Mouse (Mus musculus) adrenal gland (tissue): Measurements from ENCODE around the gene Sec14l5.

Source experiments
- intact Hi-C: fragments of 180-260 bp; cut with DNase I; formaldehyde crosslinking; loops from one replicate; pipeline ENCODE4 v1.15.1; 2025

Sec14l5 gene

GRCm38 (mm10) chr16:5153299-5154026 lies 6.6 kb downstream of the Sec14l5 start:
- intact Hi-C loops: no loop called here

GRCm38 (mm10) chr16:5155014-5155413 lies 8.1 kb downstream of the Sec14l5 start:
- intact Hi-C loops: no loop called here

GRCm38 (mm10) chr16:5156495-5156894 lies 9.6 kb downstream of the Sec14l5 start:
- intact Hi-C loops: no loop called here

- intact Hi-C loops: no loop called here
Observed at GRCm38 (mm10) chr16:5157113-5157512, 10.2 kb downstream of the Sec14l5 start.

- intact Hi-C loops: no loop called here
Observed at GRCm38 (mm10) chr16:5159248-5159647, 12.3 kb downstream of the Sec14l5 start.

GRCm38 (mm10) chr16:5164327-5164726 lies 17.4 kb downstream of the Sec14l5 start:
- intact Hi-C loops: no loop called here

- intact Hi-C loops: no loop called here
Observed at GRCm38 (mm10) chr16:5168038-5168437, 21.1 kb downstream of the Sec14l5 start.

- intact Hi-C loops: no loop called here
Observed at GRCm38 (mm10) chr16:5168829-5169228, 21.9 kb downstream of the Sec14l5 start.

GRCm38 (mm10) chr16:5172636-5173035 lies 25.7 kb downstream of the Sec14l5 start:
- intact Hi-C loops: no loop called here

GRCm38 (mm10) chr16:5183310-5183975 lies 36.5 kb downstream of the Sec14l5 start:
- intact Hi-C loops: no loop called here

GRCm38 (mm10) chr16:5184101-5184500 lies 37.2 kb downstream of the Sec14l5 start:
- intact Hi-C loops: no loop called here

GRCm38 (mm10) chr16:5184956-5185355 lies 38.0 kb downstream of the Sec14l5 start:
- intact Hi-C loops: no loop called here

- intact Hi-C loops: no loop called here
Observed at GRCm38 (mm10) chr16:5185691-5186090, 38.8 kb downstream of the Sec14l5 start.

GRCm38 (mm10) chr16:5186234-5186633 lies 39.3 kb downstream of the Sec14l5 start:
- intact Hi-C loops: no loop called here

GRCm38 (mm10) chr16:5195080-5195479 lies 48.2 kb downstream of the Sec14l5 start:
- intact Hi-C loops: loop anchor here (5.0 kb wide), 1 partner anchor 48 kb away; the partner anchor contains the start of gene Sec14l5

GRCm38 (mm10) chr16:5202681-5203080 lies 55.8 kb downstream of the Sec14l5 start:
- intact Hi-C loops: loop anchor here (1.0 kb wide), 1 partner anchor 42 kb away; no protein-coding TSS in a partner anchor

GRCm38 (mm10) chr16:5203200-5203599 lies 56.3 kb downstream of the Sec14l5 start:
- intact Hi-C loops: loop anchor here (1.0 kb wide), 1 partner anchor 41 kb away; no protein-coding TSS in a partner anchor

- intact Hi-C loops: loop anchor here (1.0 kb wide), 1 partner anchor 40 kb away; no protein-coding TSS in a partner anchor
Observed at GRCm38 (mm10) chr16:5203668-5204433, 56.9 kb downstream of the Sec14l5 start, which contains the start of gene Nagpa. Nagpa (minus strand) TSS chr16:5204012.

- intact Hi-C loops: no loop called here
Observed at GRCm38 (mm10) chr16:5205431-5205970, 58.6 kb downstream of the Sec14l5 start.

GRCm38 (mm10) chr16:5206051-5206450 lies 59.1 kb downstream of the Sec14l5 start:
- intact Hi-C loops: no loop called here

- intact Hi-C loops: no loop called here
Observed at GRCm38 (mm10) chr16:5210365-5210764, 63.5 kb downstream of the Sec14l5 start.
